Mouse (Mus musculus): Measurements from ENCODE around the gene Fbh1.
"Not testable (repeated sequence)": the region's sequence is repeated elsewhere in the genome, so short reads cannot be mapped to it uniquely, and the experiment has no call there.

The Fbh1 gene

GRCm38 (mm10) chr2:11714535-11714934, 62.8 kb downstream of the Fbh1 start:
- no peak for DNase-seq

GRCm38 (mm10) chr2:11713021-11713420, 64.4 kb downstream of the Fbh1 start:
- DNase-seq: no peak

- DNase-seq: no peak
These were observed 64.8 kb downstream of the Fbh1 start for GRCm38 (mm10) chr2:11712483-11712990.

- DNase-seq: not testable (repeated sequence)
These were observed 67.3 kb downstream of the Fbh1 start for GRCm38 (mm10) chr2:11710101-11710500.

- DNase-seq: no peak
These were observed 68.8 kb downstream of the Fbh1 start for GRCm38 (mm10) chr2:11708538-11708937.

GRCm38 (mm10) chr2:11706746-11707065, 70.7 kb downstream of the Fbh1 start:
- no peak for DNase-seq

GRCm38 (mm10) chr2:11706030-11706745, 71.2 kb downstream of the Fbh1 start:
- no peak for DNase-seq

GRCm38 (mm10) chr2:11705201-11706025, 72.0 kb downstream of the Fbh1 start, which contains the start of gene Il15ra:
Il15ra (plus strand) TSS chr2:11705290.
- peak; percentile 3 for DNase-seq

- no peak for DNase-seq
These were observed 77.5 kb downstream of the Fbh1 start for GRCm38 (mm10) chr2:11699905-11700304.

- DNase-seq: no peak
These were observed 78.4 kb downstream of the Fbh1 start for GRCm38 (mm10) chr2:11698994-11699393.

- no peak for DNase-seq
These were observed 81.5 kb downstream of the Fbh1 start for GRCm38 (mm10) chr2:11695867-11696266.

GRCm38 (mm10) chr2:11694104-11694503, 83.3 kb downstream of the Fbh1 start:
- DNase-seq: no peak

GRCm38 (mm10) chr2:11693352-11693751, 84.0 kb downstream of the Fbh1 start:
- DNase-seq: no peak

Measured in cerebellum, adult 9-10 months (tissue).